Mouse (Mus musculus) forebrain, embryonic 11.5 days (tissue): ENCODE measurements at regions not wholly inside any gene's neighbourhood (a gene's known extent, or its start where the extent isn't known, plus 50 kb on each side); places are given as distances from the start of the nearest gene placed in this dataset.

Source experiments
- ATAC-seq: fragments of 200-750 bp; cut with Nextera tagmentation; replicated peaks from 2 replicates; pipeline ENCODE4 v1.8.0; 2017; ENCODE audit warnings: moderate TSS enrichment; ENCODE audit not compliant: low FRiP score
- DNase-seq: peaks from one replicate; pipeline ENCODE4 v3.0.0-alpha.2; 2017; ENCODE audit warnings: low spot score
- H3K27ac ChIP-seq: fragments of 300-500 bp; sonication (generic); 2 replicates; pipeline ENCODE4 v1.5.1; 2014; ENCODE audit warnings: low read depth, low read length
- H3K27me3 ChIP-seq: fragments of 300-500 bp; sonication (generic); 2 replicates; pipeline ENCODE4 v1.6.1; 2014; ENCODE audit warnings: mild to moderate bottlenecking, low read length, mixed read lengths; ENCODE audit not compliant: control insufficient read depth, insufficient read depth
- H3K36me3 ChIP-seq: fragments of 300-500 bp; sonication (generic); 2 replicates; pipeline ENCODE4 v1.6.1; 2014; ENCODE audit warnings: mild to moderate bottlenecking, low read length, moderate library complexity, mixed read lengths; ENCODE audit not compliant: control insufficient read depth, insufficient read depth
- H3K4me1 ChIP-seq: fragments of 300-500 bp; sonication (generic); replicated peaks from 2 replicates; pipeline ENCODE4 v1.6.1; 2014; ENCODE audit warnings: low read length, mixed read lengths; ENCODE audit not compliant: control insufficient read depth, insufficient read depth
- H3K4me2 ChIP-seq: fragments of 300-500 bp; sonication (generic); 2 replicates; pipeline ENCODE4 v1.6.1; 2014; ENCODE audit warnings: low read depth, mild to moderate bottlenecking, low read length, moderate library complexity, mixed read lengths; ENCODE audit not compliant: severe bottlenecking
- H3K4me3 ChIP-seq: fragments of 300-500 bp; sonication (generic); 2 replicates; pipeline ENCODE4 v1.5.1; 2014; ENCODE audit warnings: low read depth, low read length
- H3K9ac ChIP-seq: fragments of 300-500 bp; sonication (generic); 2 replicates; pipeline ENCODE4 v1.6.1; 2014; ENCODE audit warnings: low read length
- H3K9me3 ChIP-seq: fragments of 300-500 bp; sonication (generic); 2 replicates; pipeline ENCODE4 v1.6.1; 2016; ENCODE audit warnings: low read length, mixed read lengths; ENCODE audit not compliant: control insufficient read depth
- whole genome bisulfite sequencing: fragments of 180-500 bp; shearing (Covaris S2); extraction: QIAGEN DNeasy Blood & Tissue Kit; methylation state at CpG from one replicate; pipeline ENCODE4 v1.1.7; 2014; 5-methylcytosine and 5-hydroxymethylcytosine counted together

- DNase-seq (no peak), ATAC-seq (no peak)
- 89% methylated on average over 3 of the region's 3 CpGs for WGBS
Measured at GRCm38 (mm10) chr2:101242983-101243382, 381.5 kb upstream of the Rag2 start.

GRCm38 (mm10) chr2:101247133-101247532, 377.4 kb upstream of the Rag2 start:
- 56% methylated on average over 2 of the region's 2 CpGs for WGBS
- DNase-seq (no peak), ATAC-seq (no peak)
- no peaks in the 10 kb centered on the region for H3K4me1 ChIP-seq
- no peak overlapping the region for H3K4me2 ChIP-seq
- H3K9me3 ChIP-seq: no peaks in the 10 kb centered on the region
- H3K9ac ChIP-seq: no peak overlapping the region
- no peaks in the 10 kb centered on the region for H3K27me3 ChIP-seq
- no peak overlapping the region for H3K4me3 ChIP-seq
- no peaks in the 10 kb centered on the region for H3K36me3 ChIP-seq
- H3K27ac ChIP-seq: no peak overlapping the region

More at GRCm38 (mm10) chr2:101242983-101243382, 381.5 kb upstream of the Rag2 start:
- Histone ChIP-seq H3K4me2 (no peak overlapping the region), H3K4me1 (no peaks in the 10 kb centered on the region), H3K27me3 (no peaks in the 10 kb centered on the region), H3K9ac (no peak overlapping the region), H3K9me3 (no peaks in the 10 kb centered on the region), H3K27ac (no peak overlapping the region), H3K36me3 (no peaks in the 10 kb centered on the region), H3K4me3 (no peak overlapping the region)

GRCm38 (mm10) chr2:101252228-101252627, 372.3 kb upstream of the Rag2 start:
- 88% methylated on average over 3 of the region's 3 CpGs for WGBS
- Histone ChIP-seq H3K4me3 (no peak overlapping the region), H3K9me3 (no peaks in the 10 kb centered on the region), H3K27ac (no peak overlapping the region), H3K27me3 (no peaks in the 10 kb centered on the region), H3K9ac (no peak overlapping the region), H3K4me2 (no peak overlapping the region), H3K36me3 (no peaks in the 10 kb centered on the region), H3K4me1 (no peaks in the 10 kb centered on the region)
- ATAC-seq (no peak), DNase-seq (no peak)

GRCm38 (mm10) chr2:101256464-101256863, 368.1 kb upstream of the Rag2 start:
- Histone ChIP-seq H3K4me3 (no peak overlapping the region), H3K4me2 (no peak overlapping the region), H3K27ac (no peak overlapping the region), H3K4me1 (no peaks in the 10 kb centered on the region), H3K36me3 (no peaks in the 10 kb centered on the region), H3K27me3 (no peaks in the 10 kb centered on the region), H3K9ac (no peak overlapping the region), H3K9me3 (no peaks in the 10 kb centered on the region)
- 80% methylated on average over 3 of the region's 3 CpGs for WGBS
- no peak for DNase-seq
- no peak for ATAC-seq

GRCm38 (mm10) chr2:101263934-101264333, 360.6 kb upstream of the Rag2 start:
- Histone ChIP-seq H3K4me2 (no peak overlapping the region), H3K27ac (no peak overlapping the region), H3K9ac (no peak overlapping the region), H3K27me3 (no peaks in the 10 kb centered on the region), H3K9me3 (no peaks in the 10 kb centered on the region), H3K4me3 (no peak overlapping the region), H3K36me3 (no peaks in the 10 kb centered on the region), H3K4me1 (no peaks in the 10 kb centered on the region)
- ATAC-seq: no peak
- no peak for DNase-seq
- 86% methylated on average over 4 of the region's 4 CpGs for WGBS

GRCm38 (mm10) chr2:101266685-101267374, 357.7 kb upstream of the Rag2 start:
- H3K36me3 ChIP-seq: no peaks in the 10 kb centered on the region
- H3K4me3 ChIP-seq: no peak overlapping the region
- H3K4me2 ChIP-seq: no peak overlapping the region
- no peak for ATAC-seq
- DNase-seq: no peak
- H3K4me1 ChIP-seq: no peaks in the 10 kb centered on the region
- 91% methylated on average over 2 of the region's 2 CpGs for WGBS
- H3K27ac ChIP-seq: no peak overlapping the region
- H3K9me3 ChIP-seq: no peaks in the 10 kb centered on the region
- no peaks in the 10 kb centered on the region for H3K27me3 ChIP-seq
- H3K9ac ChIP-seq: no peak overlapping the region

- Histone ChIP-seq H3K4me2 (no peak overlapping the region), H3K36me3 (no peaks in the 10 kb centered on the region), H3K4me3 (no peak overlapping the region), H3K4me1 (no peaks in the 10 kb centered on the region), H3K9ac (no peak overlapping the region), H3K27ac (no peak overlapping the region), H3K27me3 (no peaks in the 10 kb centered on the region), H3K9me3 (no peaks in the 10 kb centered on the region)
- ATAC-seq (no peak), DNase-seq (no peak)
- 81% methylated on average over 3 of the region's 3 CpGs for WGBS
Measured at GRCm38 (mm10) chr2:101274045-101274664, 350.4 kb upstream of the Rag2 start.

GRCm38 (mm10) chr2:101284886-101285285, 339.6 kb upstream of the Rag2 start:
- no peaks in the 10 kb centered on the region for H3K36me3 ChIP-seq
- H3K4me1 ChIP-seq: no peaks in the 10 kb centered on the region
- no peak overlapping the region for H3K27ac ChIP-seq
- ATAC-seq: no peak
- no peaks in the 10 kb centered on the region for H3K9me3 ChIP-seq
- no peak overlapping the region for H3K9ac ChIP-seq
- no peak for DNase-seq
- H3K27me3 ChIP-seq: no peaks in the 10 kb centered on the region
- no peak overlapping the region for H3K4me3 ChIP-seq
- no peak overlapping the region for H3K4me2 ChIP-seq

- no peak overlapping the region for H3K4me3 ChIP-seq
- no peaks in the 10 kb centered on the region for H3K27me3 ChIP-seq
- H3K27ac ChIP-seq: no peak overlapping the region
- DNase-seq (no peak), ATAC-seq (no peak)
- H3K4me1 ChIP-seq: no peaks in the 10 kb centered on the region
- no peak overlapping the region for H3K9ac ChIP-seq
- no peaks in the 10 kb centered on the region for H3K9me3 ChIP-seq
- WGBS: 100% methylated on average over 1 of the region's 1 CpGs
- no peak overlapping the region for H3K4me2 ChIP-seq
- no peaks in the 10 kb centered on the region for H3K36me3 ChIP-seq
Measured at GRCm38 (mm10) chr2:101288119-101288518, 336.4 kb upstream of the Rag2 start.
